Mouse (Mus musculus): ENCODE measurements at regions not wholly inside any gene's neighbourhood (a gene's known extent, or its start where the extent isn't known, plus 50 kb on each side); places are given as distances from the start of the nearest gene placed in this dataset.

- DNase-seq: peak; percentile 80
Observed at GRCm38 (mm10) chr10:95773425-95773980, 69.2 kb downstream of the Gm33543 start.

GRCm38 (mm10) chr10:95772811-95773424 lies 69.8 kb downstream of the Gm33543 start:
- no peak for DNase-seq

GRCm38 (mm10) chr10:95768974-95769373 lies 73.8 kb downstream of the Gm33543 start:
- DNase-seq: no peak

- DNase-seq: no peak
Observed at GRCm38 (mm10) chr10:95767526-95768161, 75.1 kb downstream of the Gm33543 start.

GRCm38 (mm10) chr10:95764129-95764528 lies 78.6 kb downstream of the Gm33543 start:
- no peak for DNase-seq

- DNase-seq: no peak
Observed at GRCm38 (mm10) chr10:95762632-95763031, 80.1 kb downstream of the Gm33543 start.

GRCm38 (mm10) chr10:95761969-95762368 lies 80.8 kb downstream of the Gm33543 start:
- DNase-seq: no peak

GRCm38 (mm10) chr10:95760121-95760870 lies 82.4 kb downstream of the Gm33543 start:
- no peak for DNase-seq

- no peak for DNase-seq
Observed at GRCm38 (mm10) chr10:95758181-95758580, 84.5 kb downstream of the Gm33543 start.

- no peak for DNase-seq
Observed at GRCm38 (mm10) chr10:95755429-95755828, 82.2 kb upstream of the Anapc15-ps start.

- DNase-seq: no peak
Observed at GRCm38 (mm10) chr10:95753396-95753905, 80.2 kb upstream of the Anapc15-ps start.

- no peak for DNase-seq
Observed at GRCm38 (mm10) chr10:95748360-95748759, 75.1 kb upstream of the Anapc15-ps start.

- no peak for DNase-seq
Observed at GRCm38 (mm10) chr10:95747939-95748338, 74.7 kb upstream of the Anapc15-ps start.

- DNase-seq: no peak
Observed at GRCm38 (mm10) chr10:95745834-95746620, 72.8 kb upstream of the Anapc15-ps start.

GRCm38 (mm10) chr10:95745254-95745653 lies 72.0 kb upstream of the Anapc15-ps start:
- DNase-seq: no peak

GRCm38 (mm10) chr10:95743627-95744026 lies 70.4 kb upstream of the Anapc15-ps start:
- no peak for DNase-seq

- DNase-seq: no peak
Observed at GRCm38 (mm10) chr10:95739421-95739820, 66.2 kb upstream of the Anapc15-ps start.

GRCm38 (mm10) chr10:95736743-95737142 lies 63.5 kb upstream of the Anapc15-ps start:
- peak; percentile 50 for DNase-seq

- DNase-seq: no peak
Observed at GRCm38 (mm10) chr10:95731001-95731400, 57.8 kb upstream of the Anapc15-ps start.

GRCm38 (mm10) chr10:95729890-95730289 lies 56.6 kb upstream of the Anapc15-ps start:
- DNase-seq: no peak

- peak; percentile 66 for DNase-seq
Observed at GRCm38 (mm10) chr10:95725910-95726309, 52.7 kb upstream of the Anapc15-ps start.

- no peak for DNase-seq
Observed at GRCm38 (mm10) chr10:95725349-95725748, 52.1 kb upstream of the Anapc15-ps start.

All from heart, postnatal 4 days (tissue).